Mouse (Mus musculus): ENCODE data around the gene Prickle2. TPM values are rescaled to one million over a fixed set of nuclear protein-coding genes. Genes with fewer than 3 reads are reported as not detected.

The Prickle2 gene
- polyA plus RNA-seq, 1 experiment from 2014 or later: 4.1 TPM

DNA sequence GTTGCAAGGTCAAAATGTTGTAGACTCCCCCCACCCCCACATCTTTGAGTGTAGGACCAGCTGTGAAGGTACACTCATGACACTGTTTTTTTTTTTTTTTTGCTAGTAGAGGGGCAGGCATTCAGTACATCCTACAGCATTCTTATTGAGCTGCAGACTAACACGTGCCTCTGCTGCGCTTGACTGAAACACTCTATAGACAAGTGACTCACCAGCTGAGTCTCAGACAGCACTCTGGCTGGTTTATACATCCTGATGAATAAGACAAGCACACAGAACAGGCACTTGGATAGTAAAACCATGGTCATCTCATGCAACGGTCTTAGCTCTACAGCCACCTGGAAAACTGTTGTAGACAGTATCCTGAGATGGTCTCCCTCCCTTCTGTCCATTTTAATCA, 296.2 kb downstream of the Prickle2 start:
- H3K9me3 ChIP-seq (replicated peaks; ENCODE audit: control insufficient read depth, low read length): no peaks in the 10 kb centered on the region
- H3K4me2 ChIP-seq (ENCODE audit: low read depth, low read length): no peak overlapping the region
- no peak overlapping the region for H3K4me3 ChIP-seq (ENCODE audit: low read depth, low read length)
- H3K27ac ChIP-seq (replicated peaks; ENCODE audit: low read depth, low read length): no peak overlapping the region
- H3K36me3 ChIP-seq (replicated peaks; ENCODE audit: control insufficient read depth, insufficient read depth, low read depth, low read length): no peaks in the 10 kb centered on the region
- ATAC-seq (replicated peaks; ENCODE audit: insufficient number of reproducible peaks, low FRiP score, low TSS enrichment, low read depth): no peak
- DNase-seq (ENCODE audit: low spot score): no peak
- H3K9ac ChIP-seq (replicated peaks; ENCODE audit: low read length): no peak overlapping the region
- H3K4me1 ChIP-seq (ENCODE audit: control insufficient read depth, insufficient read depth, low read length): no peaks in the 10 kb centered on the region
- no peaks in the 10 kb centered on the region for H3K27me3 ChIP-seq (ENCODE audit: control insufficient read depth, insufficient read depth, low read length)
- 94% methylated on average over 3 of the region's 3 CpGs for WGBS

- H3K27ac ChIP-seq (replicated peaks; ENCODE audit: low read depth, low read length): no peak overlapping the region
- no peaks in the 10 kb centered on the region for H3K36me3 ChIP-seq (replicated peaks; ENCODE audit: control insufficient read depth, insufficient read depth, low read depth, low read length)
- no peaks in the 10 kb centered on the region for H3K4me1 ChIP-seq (ENCODE audit: control insufficient read depth, insufficient read depth, low read length)
- no peaks in the 10 kb centered on the region for H3K27me3 ChIP-seq (ENCODE audit: control insufficient read depth, insufficient read depth, low read length)
- no peak overlapping the region for H3K4me2 ChIP-seq (ENCODE audit: low read depth, low read length)
- no peaks in the 10 kb centered on the region for H3K9me3 ChIP-seq (replicated peaks; ENCODE audit: control insufficient read depth, low read length)
- H3K4me3 ChIP-seq (ENCODE audit: low read depth, low read length): no peak overlapping the region
- no peak for ATAC-seq (replicated peaks; ENCODE audit: insufficient number of reproducible peaks, low FRiP score, low TSS enrichment, low read depth)
- no peak for DNase-seq (ENCODE audit: low spot score)
- 69% methylated on average over 5 of the region's 5 CpGs for WGBS
- no peak overlapping the region for H3K9ac ChIP-seq (replicated peaks; ENCODE audit: low read length)
These were observed 298.7 kb downstream of the Prickle2 start for GRCm38 (mm10) chr6:92407259-92407658.

GRCm38 (mm10) chr6:92405571-92405970, 300.4 kb downstream of the Prickle2 start:
- no peak overlapping the region for H3K27ac ChIP-seq (replicated peaks; ENCODE audit: low read depth, low read length)
- no peak for DNase-seq (ENCODE audit: low spot score)
- no peaks in the 10 kb centered on the region for H3K4me1 ChIP-seq (ENCODE audit: control insufficient read depth, insufficient read depth, low read length)
- 84% methylated on average over 8 of the region's 8 CpGs for WGBS
- no peak for ATAC-seq (replicated peaks; ENCODE audit: insufficient number of reproducible peaks, low FRiP score, low TSS enrichment, low read depth)
- no peaks in the 10 kb centered on the region for H3K27me3 ChIP-seq (ENCODE audit: control insufficient read depth, insufficient read depth, low read length)
- no peaks in the 10 kb centered on the region for H3K36me3 ChIP-seq (replicated peaks; ENCODE audit: control insufficient read depth, insufficient read depth, low read depth, low read length)
- H3K9me3 ChIP-seq (replicated peaks; ENCODE audit: control insufficient read depth, low read length): no peaks in the 10 kb centered on the region
- no peak overlapping the region for H3K4me3 ChIP-seq (ENCODE audit: low read depth, low read length)
- H3K4me2 ChIP-seq (ENCODE audit: low read depth, low read length): no peak overlapping the region
- H3K9ac ChIP-seq (replicated peaks; ENCODE audit: low read length): no peak overlapping the region

DNA sequence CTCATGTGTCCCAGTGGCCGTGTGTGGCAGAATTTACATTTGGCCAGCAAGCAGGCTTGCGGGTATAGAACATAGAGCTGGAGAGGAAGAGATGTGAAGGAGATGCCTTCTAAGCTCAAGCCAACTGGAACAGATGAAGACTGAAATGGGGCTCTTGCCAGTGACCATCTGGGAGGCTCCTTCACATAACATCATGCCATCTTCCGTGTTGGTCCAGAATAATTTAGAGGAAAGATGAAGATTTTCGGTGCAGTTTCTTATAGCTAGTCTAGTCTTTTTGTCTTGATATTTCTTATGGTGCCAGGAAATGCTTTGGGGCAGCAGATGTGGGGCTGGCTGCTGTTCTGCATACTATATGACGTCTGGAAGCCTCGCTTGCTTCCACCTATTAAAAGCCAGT, 308.1 kb downstream of the Prickle2 start:
- Histone ChIP-seq H3K4me1 (ENCODE audit: control insufficient read depth, insufficient read depth, low read length) (no peaks in the 10 kb centered on the region), H3K4me3 (ENCODE audit: low read depth, low read length) (no peak overlapping the region), H3K36me3 (replicated peaks; ENCODE audit: control insufficient read depth, insufficient read depth, low read depth, low read length) (no peaks in the 10 kb centered on the region), H3K9ac (replicated peaks; ENCODE audit: low read length) (no peak overlapping the region), H3K27ac (replicated peaks; ENCODE audit: low read depth, low read length) (no peak overlapping the region), H3K9me3 (replicated peaks; ENCODE audit: control insufficient read depth, low read length) (no peaks in the 10 kb centered on the region), H3K4me2 (ENCODE audit: low read depth, low read length) (no peak overlapping the region), H3K27me3 (ENCODE audit: control insufficient read depth, insufficient read depth, low read length) (no peaks in the 10 kb centered on the region)
- no peak for DNase-seq (ENCODE audit: low spot score)
- WGBS: 90% methylated on average over 6 of the region's 6 CpGs
- ATAC-seq (replicated peaks; ENCODE audit: insufficient number of reproducible peaks, low FRiP score, low TSS enrichment, low read depth): no peak

DNA sequence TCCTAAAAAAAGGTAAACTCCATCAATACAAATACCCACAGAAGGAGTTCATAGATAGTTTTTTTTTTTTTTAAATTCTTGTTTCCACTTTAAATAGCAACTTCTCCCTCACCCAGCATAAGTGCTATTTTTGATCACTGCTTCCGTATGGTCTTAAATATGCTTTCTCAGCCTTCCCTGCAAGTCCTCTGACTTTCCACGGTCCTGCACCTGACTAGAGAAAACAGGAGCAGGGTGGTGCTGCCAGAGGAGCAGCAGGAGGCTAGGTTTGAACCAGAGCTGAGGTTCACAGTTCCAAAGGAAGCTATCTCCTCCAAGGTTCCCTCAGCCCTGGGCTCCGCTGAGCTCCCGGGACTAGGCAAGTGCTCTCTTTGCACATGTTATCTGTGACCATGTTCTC, 310.4 kb downstream of the Prickle2 start:
- Histone ChIP-seq H3K27me3 (ENCODE audit: control insufficient read depth, insufficient read depth, low read length) (no peaks in the 10 kb centered on the region), H3K36me3 (replicated peaks; ENCODE audit: control insufficient read depth, insufficient read depth, low read depth, low read length) (no peaks in the 10 kb centered on the region), H3K4me2 (ENCODE audit: low read depth, low read length) (no peak overlapping the region), H3K27ac (replicated peaks; ENCODE audit: low read depth, low read length) (no peak overlapping the region), H3K9me3 (replicated peaks; ENCODE audit: control insufficient read depth, low read length) (no peaks in the 10 kb centered on the region), H3K4me3 (ENCODE audit: low read depth, low read length) (no peak overlapping the region), H3K9ac (replicated peaks; ENCODE audit: low read length) (no peak overlapping the region), H3K4me1 (ENCODE audit: control insufficient read depth, insufficient read depth, low read length) (no peaks in the 10 kb centered on the region)
- 89% methylated on average over 4 of the region's 4 CpGs for WGBS
- ATAC-seq (replicated peaks; ENCODE audit: insufficient number of reproducible peaks, low FRiP score, low TSS enrichment, low read depth): no peak
- no peak for DNase-seq (ENCODE audit: low spot score)

GRCm38 (mm10) chr6:92395143-92395542, 310.8 kb downstream of the Prickle2 start:
- Histone ChIP-seq H3K4me2 (ENCODE audit: low read depth, low read length) (no peak overlapping the region), H3K9me3 (replicated peaks; ENCODE audit: control insufficient read depth, low read length) (no peaks in the 10 kb centered on the region), H3K9ac (replicated peaks; ENCODE audit: low read length) (no peak overlapping the region), H3K27ac (replicated peaks; ENCODE audit: low read depth, low read length) (no peak overlapping the region), H3K27me3 (ENCODE audit: control insufficient read depth, insufficient read depth, low read length) (no peaks in the 10 kb centered on the region), H3K4me3 (ENCODE audit: low read depth, low read length) (no peak overlapping the region), H3K36me3 (replicated peaks; ENCODE audit: control insufficient read depth, insufficient read depth, low read depth, low read length) (no peaks in the 10 kb centered on the region), H3K4me1 (ENCODE audit: control insufficient read depth, insufficient read depth, low read length) (no peaks in the 10 kb centered on the region)
- ATAC-seq (replicated peaks; ENCODE audit: insufficient number of reproducible peaks, low FRiP score, low TSS enrichment, low read depth): no peak
- 85% methylated on average over 1 of the region's 1 CpGs for WGBS
- no peak for DNase-seq (ENCODE audit: low spot score)

DNA sequence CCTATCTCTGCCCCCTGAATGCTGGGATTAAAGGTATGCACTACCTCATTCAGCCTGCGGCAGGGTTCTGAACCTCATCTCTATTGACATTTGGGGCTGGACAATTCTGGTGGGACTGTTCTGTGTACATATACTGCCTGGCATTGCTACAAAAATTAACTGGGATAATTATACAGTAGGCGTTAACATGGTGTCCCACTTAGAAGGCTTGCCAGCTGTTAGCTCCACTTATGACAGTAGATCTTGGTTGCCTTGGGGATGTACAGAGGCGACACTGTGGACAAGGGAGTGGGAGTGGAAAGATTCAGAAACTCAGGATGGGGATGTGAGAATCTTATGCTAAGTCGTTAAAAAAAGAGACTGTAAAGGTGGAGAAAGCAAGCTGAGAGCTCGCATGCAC, 311.3 kb downstream of the Prickle2 start:
- ATAC-seq (replicated peaks; ENCODE audit: insufficient number of reproducible peaks, low FRiP score, low TSS enrichment, low read depth): no peak
- Histone ChIP-seq H3K9me3 (replicated peaks; ENCODE audit: control insufficient read depth, low read length) (no peaks in the 10 kb centered on the region), H3K36me3 (replicated peaks; ENCODE audit: control insufficient read depth, insufficient read depth, low read depth, low read length) (no peaks in the 10 kb centered on the region), H3K27ac (replicated peaks; ENCODE audit: low read depth, low read length) (no peak overlapping the region), H3K4me1 (ENCODE audit: control insufficient read depth, insufficient read depth, low read length) (no peaks in the 10 kb centered on the region), H3K4me3 (ENCODE audit: low read depth, low read length) (no peak overlapping the region), H3K9ac (replicated peaks; ENCODE audit: low read length) (no peak overlapping the region), H3K27me3 (ENCODE audit: control insufficient read depth, insufficient read depth, low read length) (no peaks in the 10 kb centered on the region), H3K4me2 (ENCODE audit: low read depth, low read length) (no peak overlapping the region)
- 86% methylated on average over 5 of the region's 5 CpGs for WGBS
- no peak for DNase-seq (ENCODE audit: low spot score)

GRCm38 (mm10) chr6:92390321-92390720, 315.6 kb downstream of the Prickle2 start:
- Histone ChIP-seq H3K27ac (replicated peaks; ENCODE audit: low read depth, low read length) (no peak overlapping the region), H3K27me3 (ENCODE audit: control insufficient read depth, insufficient read depth, low read length) (no peaks in the 10 kb centered on the region), H3K36me3 (replicated peaks; ENCODE audit: control insufficient read depth, insufficient read depth, low read depth, low read length) (no peaks in the 10 kb centered on the region), H3K9me3 (replicated peaks; ENCODE audit: control insufficient read depth, low read length) (no peaks in the 10 kb centered on the region), H3K9ac (replicated peaks; ENCODE audit: low read length) (no peak overlapping the region), H3K4me3 (ENCODE audit: low read depth, low read length) (no peak overlapping the region), H3K4me1 (ENCODE audit: control insufficient read depth, insufficient read depth, low read length) (no peaks in the 10 kb centered on the region), H3K4me2 (ENCODE audit: low read depth, low read length) (no peak overlapping the region)
- 86% methylated on average over 4 of the region's 4 CpGs for WGBS
- no peak for ATAC-seq (replicated peaks; ENCODE audit: insufficient number of reproducible peaks, low FRiP score, low TSS enrichment, low read depth)
- no peak for DNase-seq (ENCODE audit: low spot score)
